Mouse (Mus musculus) forebrain, embryonic 12.5 days (tissue): ENCODE measurements around the gene Masp1. TPM values are rescaled to one million over a fixed set of nuclear protein-coding genes. Genes with fewer than 3 reads are reported as not detected.
A peak's percentile ranks its signal among the peaks of the same experiment; 100 is the strongest.

Source experiments
- ATAC-seq: fragments of 200-750 bp; cut with Nextera tagmentation; 2 replicates; pipeline ENCODE4 v1.8.0; 2017; ENCODE audit warnings: moderate TSS enrichment; ENCODE audit not compliant: low FRiP score
- H3K27ac ChIP-seq: fragments of 300-500 bp; sonication (generic); 2 replicates; pipeline ENCODE4 v1.5.1; 2016; ENCODE audit warnings: mild to moderate bottlenecking
- H3K27me3 ChIP-seq: fragments of 300-500 bp; sonication (generic); 2 replicates; pipeline ENCODE4 v1.6.1; 2016; ENCODE audit warnings: mild to moderate bottlenecking
- H3K36me3 ChIP-seq: fragments of 300-500 bp; sonication (generic); replicated peaks from 2 replicates; pipeline ENCODE4 v1.6.1; 2016; ENCODE audit warnings: mild to moderate bottlenecking
- H3K4me1 ChIP-seq: fragments of 300-500 bp; sonication (generic); 2 replicates; pipeline ENCODE4 v1.6.1; 2016
- H3K4me2 ChIP-seq: fragments of 300-500 bp; sonication (generic); 2 replicates; pipeline ENCODE4 v1.6.1; 2016; ENCODE audit warnings: mild to moderate bottlenecking, moderate library complexity
- H3K4me3 ChIP-seq: fragments of 300-500 bp; sonication (generic); replicated peaks from 2 replicates; pipeline ENCODE4 v1.5.1; 2016; ENCODE audit warnings: mild to moderate bottlenecking
- H3K9ac ChIP-seq: fragments of 300-500 bp; sonication (generic); 2 replicates; pipeline ENCODE4 v1.6.1; 2016; ENCODE audit warnings: mild to moderate bottlenecking
- H3K9me3 ChIP-seq: fragments of 300-500 bp; sonication (generic); 2 replicates; pipeline ENCODE4 v1.6.1; 2016
- WGBS: fragments of 180-500 bp; shearing (Covaris S2); methylation state at CpG from one replicate; pipeline ENCODE4 v1.1.7; 2016; 5-methylcytosine and 5-hydroxymethylcytosine counted together
- polyA plus RNA-seq: library from polyadenylated mRNA; unstranded; fragments of >200 nt; fragmentation: Nextera tagmentation; extraction: Ambion mirVana; gene quantifications from 2 replicates; pipeline ENCODE4 v1.2.1, GENCODE M21; 2016

Gene Masp1
- polyA plus RNA-seq = 37.1 and 42.4 TPM in 2 replicates

DNA sequence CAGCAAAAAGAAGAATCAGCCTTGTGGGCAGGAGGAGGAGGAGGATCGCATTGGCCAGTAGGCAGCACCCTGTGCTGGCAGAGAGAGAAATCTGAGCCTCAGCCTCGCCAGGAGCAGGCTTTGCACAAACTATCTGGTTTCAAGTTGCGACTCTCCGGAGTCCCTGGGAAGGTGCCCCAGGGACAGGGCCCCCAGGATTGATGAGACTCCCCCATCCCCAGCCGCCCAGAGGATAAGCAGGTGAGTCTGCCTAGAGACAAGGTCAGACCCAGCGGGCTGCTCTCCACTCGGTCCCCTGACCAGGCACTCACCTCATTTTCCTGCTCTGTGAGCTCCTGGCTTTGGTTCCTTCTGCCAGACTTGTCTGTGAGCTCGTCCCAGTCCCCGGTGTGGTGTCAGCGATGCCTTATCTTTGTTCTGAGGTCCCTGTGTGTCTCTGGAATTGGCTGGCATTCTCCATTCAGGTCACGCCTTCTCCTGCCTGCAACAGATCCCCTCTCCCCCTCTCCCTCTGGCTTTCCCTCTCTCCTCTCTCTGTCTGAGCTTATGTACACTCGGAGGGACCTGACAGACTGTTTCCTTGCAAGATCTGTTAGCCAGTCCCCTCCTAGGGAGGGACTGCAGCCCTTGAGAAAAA, at the start of gene Masp1, which contains the start of gene Rtp4:
Gene Masp1 (minus strand): TSS at position 581 of the 637 bp plus-strand sequence.
Gene Rtp4 (plus strand): TSS at position 57 of the 637 bp plus-strand sequence.
- H3K4me2 ChIP-seq = peak within 1 kb of the TSS; percentile 69
- no peaks in the 10 kb centered on the region for H3K9me3 ChIP-seq
- H3K27ac ChIP-seq = peak within 1 kb of the TSS; percentile 93
- H3K9ac ChIP-seq = peak within 1 kb of the TSS; percentile 70
- H3K27me3 ChIP-seq = no peaks in the 10 kb centered on the region
- H3K36me3 ChIP-seq = no peaks in the 10 kb centered on the region
- peak; percentile 80 for ATAC-seq
- WGBS = 2% methylated on average over 12 of the region's 12 CpGs
- peaks cover 63% of the 10 kb centered on the region for H3K4me1 ChIP-seq
- peak within 1 kb of the TSS; percentile 54 for H3K4me3 ChIP-seq

DNA sequence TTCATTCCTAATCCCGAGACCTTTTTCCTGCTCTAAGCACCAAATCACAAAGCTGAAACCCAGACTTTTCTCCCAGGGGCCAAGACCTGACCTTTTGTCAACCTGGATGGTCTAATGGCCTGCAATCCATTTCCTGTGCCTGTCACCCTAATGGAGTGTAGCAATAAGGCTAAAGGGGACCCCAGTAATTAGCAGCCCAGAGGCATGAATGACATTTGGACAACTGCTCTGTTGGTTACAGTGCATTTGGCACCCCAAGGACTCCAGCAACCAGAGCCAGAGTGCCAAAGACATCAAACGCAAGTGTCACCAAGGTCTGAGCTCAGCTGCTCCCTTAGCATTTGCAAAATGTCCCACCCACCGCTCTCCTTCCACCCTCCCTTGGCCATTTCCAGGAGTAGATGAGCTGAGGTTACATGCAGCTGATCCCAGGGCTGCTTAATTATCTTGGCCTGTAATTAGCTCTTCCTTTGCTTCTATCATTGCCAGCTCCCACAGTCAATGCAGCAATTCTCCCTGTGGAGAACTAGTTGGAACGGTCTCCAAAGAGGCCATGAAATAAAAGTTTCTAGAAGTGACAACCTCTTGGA, 47.8 kb upstream of the Masp1 start:
- no peak overlapping the region for H3K27ac ChIP-seq
- H3K9me3 ChIP-seq = no peaks in the 10 kb centered on the region
- 74% methylated on average over 4 of the region's 4 CpGs for WGBS
- no peak overlapping the region for H3K4me2 ChIP-seq
- no peaks in the 10 kb centered on the region for H3K27me3 ChIP-seq
- no peak overlapping the region for H3K9ac ChIP-seq
- no peak overlapping the region for H3K4me3 ChIP-seq
- H3K4me1 ChIP-seq = no peaks in the 10 kb centered on the region
- no peak for ATAC-seq
- no peaks in the 10 kb centered on the region for H3K36me3 ChIP-seq

DNA sequence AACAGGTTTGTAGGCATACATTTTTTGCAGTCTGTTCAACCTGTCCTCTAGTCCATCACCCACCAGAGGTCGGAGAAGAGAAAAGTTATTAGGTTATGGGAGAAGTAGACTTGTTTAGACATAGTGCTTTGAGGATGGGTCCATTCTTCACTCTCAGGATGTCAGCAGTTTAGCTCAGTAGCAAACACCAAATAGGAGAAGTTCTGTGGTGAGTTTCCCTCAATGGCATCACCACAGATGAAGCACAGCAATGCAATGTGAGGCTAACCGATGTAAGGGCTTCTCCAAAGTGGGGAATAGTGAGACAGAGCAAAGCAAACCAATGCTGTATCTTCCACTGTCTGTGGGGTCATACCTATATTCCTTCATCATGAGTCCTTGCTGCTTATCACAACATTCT, 37.1 kb upstream of the Masp1 start:
- no peak overlapping the region for H3K4me3 ChIP-seq
- no peak for ATAC-seq
- WGBS = 88% methylated on average over 2 of the region's 2 CpGs
- no peak overlapping the region for H3K27ac ChIP-seq
- no peaks in the 10 kb centered on the region for H3K4me1 ChIP-seq
- no peak overlapping the region for H3K4me2 ChIP-seq
- H3K27me3 ChIP-seq = no peaks in the 10 kb centered on the region
- no peak overlapping the region for H3K9ac ChIP-seq
- H3K36me3 ChIP-seq = no peaks in the 10 kb centered on the region
- H3K9me3 ChIP-seq = no peaks in the 10 kb centered on the region

DNA sequence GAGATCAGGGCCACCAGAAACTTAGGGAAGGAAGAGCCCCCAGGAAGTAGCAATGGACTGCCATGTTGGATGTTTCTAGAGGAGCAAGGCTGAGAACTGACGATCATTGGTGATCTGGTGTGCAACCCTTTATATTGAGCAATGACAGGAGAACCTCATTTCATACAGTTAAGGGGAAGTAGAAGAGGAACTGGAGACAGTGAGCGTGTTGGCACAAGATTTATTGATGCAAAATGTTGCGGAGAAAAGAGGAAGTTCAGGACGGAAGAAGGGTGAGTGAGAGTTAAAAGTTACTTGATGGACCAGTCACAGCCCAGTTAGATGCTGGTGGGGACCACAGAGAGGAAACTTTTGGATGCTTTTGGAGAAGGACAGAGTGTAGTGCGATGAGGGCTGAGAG, 36.6 kb upstream of the Masp1 start:
- no peak overlapping the region for H3K9ac ChIP-seq
- H3K36me3 ChIP-seq = no peaks in the 10 kb centered on the region
- no peak overlapping the region for H3K4me2 ChIP-seq
- no peak for ATAC-seq
- H3K27me3 ChIP-seq = no peaks in the 10 kb centered on the region
- H3K27ac ChIP-seq = no peak overlapping the region
- no peaks in the 10 kb centered on the region for H3K9me3 ChIP-seq
- 95% methylated on average over 5 of the region's 5 CpGs for WGBS
- no peaks in the 10 kb centered on the region for H3K4me1 ChIP-seq
- no peak overlapping the region for H3K4me3 ChIP-seq

DNA sequence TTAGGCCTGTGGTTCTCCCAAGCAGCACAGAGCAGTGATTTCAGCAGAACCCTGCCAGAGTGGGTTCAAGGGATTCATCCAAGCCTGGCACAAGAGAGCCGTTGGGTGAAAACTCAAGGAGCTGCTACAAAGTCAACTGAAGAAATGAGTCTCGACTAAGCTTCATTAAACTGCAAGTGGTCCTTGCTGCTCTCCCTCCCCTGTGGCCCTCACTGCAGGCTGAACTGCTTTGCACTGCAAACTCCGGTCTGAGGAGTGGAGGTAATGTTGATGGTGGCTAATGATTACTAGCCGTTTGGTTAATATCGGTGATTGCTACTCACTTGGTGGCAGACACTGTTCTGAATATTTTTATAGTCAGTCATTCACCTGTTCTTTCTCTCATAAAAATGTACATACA, 34.1 kb upstream of the Masp1 start:
- Histone ChIP-seq H3K9me3 (no peaks in the 10 kb centered on the region), H3K9ac (no peak overlapping the region), H3K4me1 (no peaks in the 10 kb centered on the region), H3K36me3 (no peaks in the 10 kb centered on the region), H3K27me3 (no peaks in the 10 kb centered on the region), H3K4me2 (no peak overlapping the region), H3K4me3 (no peak overlapping the region), H3K27ac (no peak overlapping the region)
- WGBS = 85% methylated on average over 5 of the region's 5 CpGs
- ATAC-seq = no peak

DNA sequence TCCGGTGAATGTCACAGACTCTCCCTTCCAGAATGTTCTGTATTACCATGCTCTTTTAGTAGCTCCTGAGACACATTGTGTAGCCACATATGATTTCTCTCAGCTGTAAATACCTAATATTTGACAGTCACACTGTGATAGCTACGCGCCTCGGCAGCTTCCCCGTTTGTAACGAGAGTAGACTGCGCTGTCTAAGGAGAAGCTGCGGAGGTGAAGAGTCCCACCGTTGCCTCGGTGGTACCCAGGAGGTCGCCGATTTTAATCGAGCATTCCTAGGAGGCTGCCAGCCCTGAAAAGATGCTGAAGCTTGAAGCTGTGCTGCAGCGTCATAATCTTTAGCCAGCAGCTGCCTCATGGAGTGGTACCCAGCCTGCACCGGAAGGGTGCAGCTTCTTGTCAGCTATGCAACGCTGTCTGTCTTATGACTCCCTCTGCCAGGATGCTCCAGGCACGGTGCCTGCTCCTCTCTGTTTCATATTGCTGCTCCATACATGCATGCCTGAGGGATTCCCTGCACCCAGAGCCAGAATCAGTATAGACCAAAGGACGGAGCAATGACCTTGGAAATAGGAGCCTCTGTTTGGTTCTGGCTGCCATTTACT, 30.5 kb upstream of the Masp1 start:
- Histone ChIP-seq H3K9me3 (no peaks in the 10 kb centered on the region), H3K4me1 (no peaks in the 10 kb centered on the region), H3K9ac (no peak overlapping the region), H3K36me3 (no peaks in the 10 kb centered on the region), H3K27ac (no peak overlapping the region), H3K4me3 (no peak overlapping the region), H3K27me3 (no peaks in the 10 kb centered on the region), H3K4me2 (no peak overlapping the region)
- 89% methylated on average over 18 of the region's 18 CpGs for WGBS
- ATAC-seq = no peak

DNA sequence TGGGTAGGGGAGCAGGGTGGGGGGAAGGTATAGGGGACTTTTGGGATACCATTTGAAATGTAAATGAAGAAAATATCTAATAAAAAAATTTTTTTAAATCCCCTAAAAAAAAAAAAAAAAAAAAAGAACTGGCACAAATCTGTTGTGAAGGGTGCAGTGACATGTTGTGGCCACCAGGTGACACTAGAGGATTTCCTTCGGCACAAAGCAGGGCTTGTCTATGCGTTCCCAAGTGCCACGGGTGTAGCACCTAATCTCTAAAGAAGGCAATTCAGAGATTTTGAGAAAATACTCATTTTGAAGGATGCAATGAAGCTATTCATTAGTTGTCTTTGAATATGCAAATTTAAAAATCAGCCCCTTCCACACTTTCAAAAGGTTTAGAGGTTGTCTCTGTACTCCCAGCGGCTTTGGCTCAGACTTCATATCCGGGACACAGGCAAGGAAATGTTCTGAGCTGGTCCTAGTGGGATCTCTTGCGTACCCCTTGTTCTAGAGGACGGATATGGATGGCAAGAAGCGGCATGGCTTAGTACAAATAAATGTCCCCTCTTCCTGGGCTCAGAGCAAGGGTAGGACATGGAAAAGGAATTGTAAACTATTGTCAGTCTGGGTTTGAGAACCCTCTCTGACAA, 29.8 kb upstream of the Masp1 start:
- 50% methylated on average over 8 of the region's 8 CpGs for whole genome bisulfite sequencing
- ATAC-seq = peak; percentile 68; the same call in 1 of the 2 replicates
- no peak overlapping the region for H3K9ac ChIP-seq
- H3K9me3 ChIP-seq = no peaks in the 10 kb centered on the region
- H3K27ac ChIP-seq = no peak overlapping the region
- H3K4me2 ChIP-seq = no peak overlapping the region
- H3K4me3 ChIP-seq = no peak overlapping the region
- H3K27me3 ChIP-seq = no peaks in the 10 kb centered on the region
- no peaks in the 10 kb centered on the region for H3K36me3 ChIP-seq
- H3K4me1 ChIP-seq = no peaks in the 10 kb centered on the region

DNA sequence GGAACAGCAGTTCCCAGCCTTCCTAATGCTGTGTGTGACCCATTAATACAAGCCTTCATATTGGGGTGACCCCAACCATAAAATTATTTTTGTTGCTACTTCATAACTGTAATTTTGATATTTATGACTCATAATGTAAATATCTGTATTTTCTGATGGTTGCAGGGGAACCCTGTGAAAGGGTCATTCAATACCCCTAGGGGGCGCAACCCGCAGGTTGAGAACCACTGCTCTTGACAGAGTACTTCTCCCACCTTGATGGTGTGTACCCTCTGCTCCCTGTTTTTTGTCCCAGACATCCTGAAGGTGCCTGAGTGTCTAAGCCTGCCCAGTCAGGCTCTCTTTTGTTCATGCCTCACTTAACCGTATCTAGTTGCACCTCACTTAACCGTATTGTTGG, 27.2 kb upstream of the Masp1 start:
- no peak overlapping the region for H3K4me2 ChIP-seq
- ATAC-seq = no peak
- WGBS = 89% methylated on average over 4 of the region's 4 CpGs
- no peak overlapping the region for H3K27ac ChIP-seq
- no peak overlapping the region for H3K9ac ChIP-seq
- no peaks in the 10 kb centered on the region for H3K27me3 ChIP-seq
- H3K36me3 ChIP-seq = no peaks in the 10 kb centered on the region
- H3K9me3 ChIP-seq = no peaks in the 10 kb centered on the region
- H3K4me3 ChIP-seq = no peak overlapping the region
- H3K4me1 ChIP-seq = no peaks in the 10 kb centered on the region

DNA sequence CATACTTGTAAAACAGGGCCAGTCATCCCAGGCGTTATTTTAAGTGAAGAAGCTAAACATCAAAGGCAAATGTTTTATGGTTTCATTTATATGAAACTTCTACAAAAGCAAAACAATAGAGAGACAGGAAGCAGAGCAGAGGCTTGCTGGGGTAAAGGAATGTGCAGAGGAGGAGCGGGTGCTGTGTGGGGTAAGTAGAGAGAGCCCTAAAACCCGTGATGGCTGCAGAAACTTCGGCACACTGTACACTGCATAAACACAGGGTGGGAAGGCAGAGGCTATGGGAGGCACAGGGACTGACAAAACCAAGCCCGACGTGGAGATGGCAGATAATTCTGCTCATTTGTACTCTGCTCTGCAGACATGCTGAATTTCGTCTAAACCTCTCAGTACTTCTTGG, 23.7 kb upstream of the Masp1 start:
- Histone ChIP-seq H3K9me3 (no peaks in the 10 kb centered on the region), H3K4me1 (no peaks in the 10 kb centered on the region), H3K27me3 (no peaks in the 10 kb centered on the region), H3K4me2 (no peak overlapping the region), H3K4me3 (no peak overlapping the region), H3K27ac (no peak overlapping the region), H3K36me3 (no peaks in the 10 kb centered on the region), H3K9ac (no peak overlapping the region)
- WGBS = 75% methylated on average over 7 of the region's 7 CpGs
- no peak for ATAC-seq

DNA sequence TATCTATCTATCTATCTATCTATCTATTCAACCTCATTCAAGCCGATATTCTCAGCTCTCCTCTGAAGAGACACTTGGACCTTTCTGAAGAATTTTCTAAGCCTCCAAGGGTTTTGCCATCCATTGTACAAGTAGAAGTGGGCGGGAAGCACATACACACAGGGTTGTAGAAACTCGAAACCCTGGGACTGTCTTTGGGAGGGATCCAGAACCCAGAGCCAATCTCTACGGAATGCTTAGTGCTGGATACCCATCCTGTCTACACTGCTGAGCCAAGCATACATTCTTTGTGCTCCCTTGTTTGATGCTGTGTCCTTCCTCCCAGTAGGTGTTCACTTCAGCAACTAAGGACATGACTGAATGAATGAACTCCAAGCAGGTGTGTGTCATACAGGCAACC, 22.3 kb upstream of the Masp1 start:
- 65% methylated on average over 4 of the region's 4 CpGs for WGBS
- H3K4me1 ChIP-seq = no peaks in the 10 kb centered on the region
- H3K9ac ChIP-seq = no peak overlapping the region
- no peaks in the 10 kb centered on the region for H3K36me3 ChIP-seq
- no peak overlapping the region for H3K4me3 ChIP-seq
- ATAC-seq = no peak
- no peaks in the 10 kb centered on the region for H3K27me3 ChIP-seq
- H3K9me3 ChIP-seq = no peaks in the 10 kb centered on the region
- H3K27ac ChIP-seq = no peak overlapping the region
- no peak overlapping the region for H3K4me2 ChIP-seq

DNA sequence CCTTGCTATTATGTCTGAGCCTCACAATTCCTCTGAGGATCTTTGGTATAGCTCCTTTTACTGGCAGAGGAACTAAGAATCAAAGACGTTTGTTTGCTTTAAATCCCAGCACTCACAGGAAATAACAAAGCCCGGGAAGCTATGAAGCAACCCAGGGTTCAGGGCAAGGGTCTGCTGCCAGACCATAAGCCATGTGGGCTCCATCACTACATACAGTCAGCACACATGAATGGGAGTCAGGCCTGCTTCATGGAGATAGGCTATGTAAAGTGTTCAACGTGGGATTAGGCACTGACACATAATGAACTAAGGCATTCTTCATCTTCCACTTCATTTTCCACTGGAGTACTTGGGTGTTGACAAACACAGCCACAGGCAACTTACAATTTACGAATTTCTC, 20.4 kb upstream of the Masp1 start:
- Histone ChIP-seq H3K9ac (no peak overlapping the region), H3K9me3 (no peaks in the 10 kb centered on the region), H3K27me3 (no peaks in the 10 kb centered on the region), H3K27ac (no peak overlapping the region), H3K4me2 (no peak overlapping the region), H3K4me3 (no peak overlapping the region), H3K4me1 (no peaks in the 10 kb centered on the region), H3K36me3 (no peaks in the 10 kb centered on the region)
- no peak for ATAC-seq
- WGBS = 62% methylated on average over 4 of the region's 4 CpGs

DNA sequence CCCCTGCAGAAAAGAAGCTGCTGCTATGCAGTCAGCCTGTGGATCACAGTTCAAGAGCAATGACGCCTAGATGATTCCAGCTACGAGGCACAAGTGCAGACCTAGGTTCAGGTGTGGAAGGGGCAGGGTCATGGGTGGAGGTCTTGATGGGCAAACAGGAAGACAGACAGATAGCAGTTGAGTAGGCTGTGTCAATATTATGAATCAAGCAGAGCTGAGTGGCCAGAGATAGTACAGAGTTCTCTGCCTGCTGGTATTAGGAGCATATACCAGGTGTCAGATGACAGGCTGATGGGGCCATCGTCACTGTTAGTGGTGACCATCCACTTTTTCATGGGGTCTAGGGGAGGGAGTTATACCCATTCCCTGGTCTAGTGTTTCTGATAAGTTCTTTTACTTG, 13.1 kb upstream of the Masp1 start:
- no peaks in the 10 kb centered on the region for H3K4me1 ChIP-seq
- H3K36me3 ChIP-seq = no peaks in the 10 kb centered on the region
- no peaks in the 10 kb centered on the region for H3K27me3 ChIP-seq
- H3K4me2 ChIP-seq = no peak overlapping the region
- no peaks in the 10 kb centered on the region for H3K9me3 ChIP-seq
- WGBS = 89% methylated on average over 3 of the region's 3 CpGs
- no peak overlapping the region for H3K27ac ChIP-seq
- no peak overlapping the region for H3K9ac ChIP-seq
- no peak overlapping the region for H3K4me3 ChIP-seq
- no peak for ATAC-seq
